Mouse (Mus musculus) cerebellum, postnatal 25 days (tissue): ENCODE results near the gene Fam174a.
A peak's percentile ranks its signal among the peaks of the same experiment; 100 is the strongest.

ENCODE experiments used
- DNase-seq, 2 experiments: peaks; one replicate each; pipeline ENCODE4 v3.0.0; 2021; ENCODE audit warnings: mixed read lengths in 2 of 2

The Fam174a gene

GRCm38 (mm10) chr1:95313393-95314228 is at the start of gene Fam174a:
TSS of gene Fam174a (plus strand) at chr1:95313623.
- peak; percentile 93 to 95 for DNase-seq

DNA sequence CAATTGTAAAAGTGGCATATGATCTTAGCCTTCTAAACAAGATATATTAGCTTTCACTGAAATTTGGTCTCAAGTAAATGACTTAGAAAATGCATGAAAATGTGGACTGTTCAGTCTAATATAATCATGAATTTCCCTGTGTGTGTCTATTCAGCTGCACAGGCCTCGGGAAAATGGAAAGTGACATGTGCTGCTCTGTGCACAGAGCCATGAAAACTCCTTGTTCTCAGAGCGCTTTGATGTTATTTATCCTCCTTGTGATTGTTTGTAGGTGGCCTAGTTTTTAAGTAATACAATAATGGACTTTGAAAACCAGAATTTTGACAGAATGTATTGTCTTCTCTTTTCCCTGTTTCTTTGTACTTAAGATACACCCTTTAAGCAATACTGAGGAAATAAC is 49.6 kb upstream of the Fam174a start:
- DNase-seq: no peak

DNA sequence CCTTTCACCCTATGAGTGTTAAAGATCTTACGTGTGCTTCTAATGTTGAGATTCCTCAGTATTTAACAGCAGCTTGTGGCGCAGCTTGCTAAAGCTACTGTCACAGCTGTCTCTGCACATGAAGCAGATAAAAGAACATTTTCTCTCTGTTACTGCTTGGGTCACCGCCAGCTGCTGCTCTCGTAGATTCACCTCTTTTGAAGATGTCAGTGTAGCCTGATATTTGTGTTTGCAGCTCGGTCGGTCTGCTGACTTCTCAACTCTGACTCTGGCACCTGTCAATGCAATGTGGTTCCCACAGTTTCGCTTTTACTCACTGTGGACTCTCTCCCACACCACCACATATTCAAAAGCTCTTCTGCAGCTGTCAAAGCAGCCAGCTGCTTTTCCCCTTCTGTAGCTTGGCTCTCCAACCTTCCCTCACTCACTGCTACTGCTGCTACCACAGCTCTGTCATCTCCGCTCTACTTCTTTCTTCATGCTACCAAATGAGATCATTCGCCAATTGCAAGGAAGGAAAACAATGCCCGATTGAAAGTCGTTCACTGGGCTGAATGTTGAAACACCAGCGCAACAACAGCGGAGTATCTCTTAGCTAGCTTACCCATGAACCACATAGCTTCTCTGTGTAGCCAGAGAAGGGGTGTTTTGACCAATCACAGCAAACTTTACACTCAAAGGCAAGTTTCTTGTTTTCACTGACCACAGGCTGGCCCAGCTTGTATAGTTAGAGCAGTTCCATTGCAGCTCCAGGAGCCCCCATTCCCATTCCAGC is 45.3 kb upstream of the Fam174a start:
- DNase-seq: no peak

GRCm38 (mm10) chr1:95273321-95273720 is 40.1 kb upstream of the Fam174a start:
- DNase-seq: no peak

GRCm38 (mm10) chr1:95308324-95308723 is 5.1 kb upstream of the Fam174a start:
- DNase-seq: no peak

DNA sequence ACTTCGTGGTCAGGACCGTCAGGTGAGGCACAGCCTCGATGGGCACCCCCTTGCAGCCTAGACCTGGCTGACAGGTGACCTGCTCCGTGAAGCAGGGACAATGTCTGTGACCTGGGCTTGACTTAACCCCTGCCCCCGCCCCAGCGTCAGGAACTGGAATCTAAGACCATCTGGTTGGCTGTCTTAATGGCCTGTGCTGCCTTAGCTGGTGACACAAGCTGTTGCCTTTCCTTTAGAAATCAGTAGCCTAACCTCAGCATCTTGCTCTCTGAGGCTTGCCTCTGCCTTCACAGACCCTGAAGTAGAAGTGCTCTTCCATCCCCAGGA is 769 bp downstream of the Fam174a start:
- no peak for DNase-seq

DNA sequence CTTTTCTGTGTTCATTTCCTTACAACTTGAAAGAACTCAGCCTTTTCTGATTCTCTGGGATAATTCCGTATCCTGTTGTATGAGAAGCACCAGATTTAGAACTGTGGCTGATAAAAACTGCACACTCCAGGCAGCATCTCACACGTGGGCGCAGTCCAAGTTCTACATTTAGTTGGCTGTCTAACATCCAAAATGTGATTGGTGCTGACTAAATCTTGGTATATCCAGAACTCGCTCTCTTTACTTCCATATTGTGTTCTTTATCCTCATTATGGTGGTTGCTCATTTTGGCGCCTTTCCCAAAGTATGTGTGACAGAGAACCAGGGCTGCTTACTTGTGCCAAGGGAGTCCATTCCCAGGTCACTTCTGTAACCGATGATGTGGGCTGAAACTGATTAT is 2.6 kb downstream of the Fam174a start:
- peak; percentile 22 to 42 for DNase-seq

DNA sequence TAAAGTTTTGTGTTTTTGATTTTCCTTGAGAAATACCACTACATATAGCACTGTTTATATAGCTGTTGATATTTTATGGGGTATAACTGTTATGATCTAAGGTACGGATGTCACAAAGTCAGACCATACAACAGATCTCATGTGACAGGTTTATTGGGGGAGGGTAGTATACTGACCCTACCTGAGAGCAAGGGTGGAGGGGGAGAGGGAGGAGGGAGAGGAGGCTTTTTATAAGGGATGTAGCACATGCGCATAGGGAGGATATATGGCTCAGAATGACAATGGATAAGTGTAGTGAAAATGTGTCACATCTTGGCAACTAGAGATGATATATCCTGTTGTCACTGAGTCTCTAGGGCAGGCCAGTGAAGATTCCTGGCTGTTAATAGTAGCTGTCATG is 8.8 kb downstream of the Fam174a start:
- no peak for DNase-seq

GRCm38 (mm10) chr1:95323004-95323403 is 9.6 kb downstream of the Fam174a start:
- DNase-seq: no peak

DNA sequence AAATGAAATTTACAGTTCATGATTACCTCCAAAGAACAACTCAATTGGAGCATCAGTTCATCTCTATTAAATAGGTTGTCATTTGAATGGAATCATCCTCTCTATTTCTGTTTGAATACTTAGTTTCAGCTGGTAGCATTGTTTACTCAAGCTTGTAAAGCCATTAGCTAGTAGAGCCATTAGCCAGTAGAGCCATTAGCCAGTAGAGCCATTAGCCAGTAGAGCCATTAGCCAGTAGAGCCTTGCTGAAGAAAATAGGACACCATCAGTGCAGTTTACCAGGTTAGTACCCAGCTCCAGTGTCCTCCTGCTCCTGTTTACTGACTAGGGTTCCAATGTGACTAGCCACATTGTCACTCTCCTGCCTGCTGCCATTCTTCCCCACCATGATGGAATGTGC is 13.4 kb downstream of the Fam174a start:
- DNase-seq: no peak

- DNase-seq: no peak
These were observed 26.2 kb downstream of the Fam174a start for GRCm38 (mm10) chr1:95339618-95340017.

DNA sequence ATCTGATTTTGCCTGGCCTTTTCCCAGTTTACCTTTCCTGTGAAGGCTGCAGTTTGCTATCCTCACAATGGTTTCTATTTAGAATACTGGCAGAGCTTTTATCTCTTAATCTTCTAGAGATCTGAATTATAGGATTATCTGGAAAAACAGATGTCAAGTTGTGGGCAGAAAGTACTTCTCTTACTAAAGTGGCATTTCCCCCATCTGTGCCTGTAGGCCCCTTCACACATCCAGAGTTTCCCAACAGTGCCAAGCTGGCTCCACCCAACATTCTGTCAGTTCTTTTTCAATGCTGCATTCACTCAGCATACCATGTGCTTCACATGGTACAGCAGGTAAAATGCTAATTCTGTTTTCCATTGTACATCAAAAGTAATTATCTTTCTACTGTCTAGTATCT is 28.8 kb downstream of the Fam174a start:
- DNase-seq: no peak

DNA sequence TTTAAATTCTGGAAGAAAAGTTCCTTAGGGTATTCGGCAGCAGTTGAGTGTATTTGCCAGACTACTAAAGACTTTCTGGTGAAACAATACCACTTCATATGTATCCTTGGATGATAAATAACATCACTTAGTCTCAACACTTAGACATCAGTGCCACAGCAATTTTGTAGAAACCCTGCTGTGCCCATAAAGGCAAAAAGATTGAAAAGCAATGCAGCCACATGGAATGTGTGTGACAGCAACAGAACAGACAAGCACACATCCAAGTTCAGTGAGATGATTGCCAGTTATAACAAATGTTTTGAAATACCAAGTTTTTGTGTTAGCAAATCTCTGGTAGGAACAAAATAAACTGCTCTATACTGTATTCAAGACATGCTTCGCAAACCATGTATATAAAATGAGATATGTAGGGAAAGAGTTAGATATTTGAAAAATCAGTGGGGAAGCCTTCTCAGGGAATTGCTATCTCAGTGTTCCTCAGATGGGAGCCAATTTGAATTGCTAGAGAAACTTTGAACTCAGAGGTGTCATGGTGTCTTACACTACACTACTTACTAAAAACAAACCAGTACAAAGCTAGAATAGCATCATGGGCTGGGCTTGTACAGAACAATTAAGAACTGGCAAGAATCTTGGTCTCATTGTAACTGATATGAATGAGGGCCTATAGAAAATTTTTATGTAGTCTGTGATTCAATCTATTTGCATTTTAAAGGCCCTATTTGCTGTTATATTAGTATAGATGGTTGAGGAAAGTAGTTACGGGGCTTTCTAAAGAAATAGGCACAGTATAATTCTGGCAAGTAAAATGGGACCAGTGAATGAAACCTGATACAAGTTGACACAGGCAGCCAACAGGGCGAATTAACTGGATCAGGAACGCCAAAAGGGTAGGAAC is 30.4 kb downstream of the Fam174a start:
- DNase-seq: no peak

DNA sequence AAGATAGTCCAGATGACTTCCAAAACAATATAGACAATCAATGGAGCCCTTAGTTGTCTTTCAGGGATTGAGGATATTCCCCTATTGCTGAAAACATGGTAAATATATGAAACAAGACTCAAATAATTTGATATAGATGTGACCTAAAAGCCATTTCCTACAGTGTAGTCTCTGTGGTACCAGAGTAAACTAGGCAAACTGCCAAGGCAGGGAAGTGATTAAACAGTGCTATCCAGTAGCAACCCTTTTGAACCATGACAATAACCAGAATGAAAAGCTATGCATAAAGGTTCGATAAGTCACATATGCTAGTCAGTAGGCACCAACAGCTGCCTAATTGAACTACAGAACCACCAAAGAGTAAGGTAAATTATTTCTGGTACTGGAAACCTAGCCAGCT is 40.7 kb downstream of the Fam174a start:
- no peak for DNase-seq

DNA sequence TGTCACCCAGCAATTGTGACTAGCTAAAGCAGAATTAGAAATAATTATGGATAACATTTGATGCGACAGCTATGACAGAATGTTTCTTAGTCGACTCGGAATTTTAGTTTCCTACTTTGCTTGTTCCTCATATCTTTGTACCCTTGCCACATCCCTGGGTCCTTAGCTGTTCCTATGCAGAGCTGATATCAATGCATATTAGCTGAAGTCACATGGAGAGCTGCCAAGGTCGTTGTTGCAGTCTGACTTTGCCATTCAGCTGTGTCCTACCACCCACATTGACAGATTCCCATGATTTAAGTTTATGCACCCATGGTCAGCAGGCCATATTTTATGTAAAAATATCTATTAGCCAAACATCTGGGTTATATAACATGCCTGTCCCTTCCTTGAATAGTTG is 43.5 kb downstream of the Fam174a start:
- no peak for DNase-seq

GRCm38 (mm10) chr1:95363692-95364091 is 50.3 kb downstream of the Fam174a start:
- DNase-seq: no peak

- no peak for DNase-seq
These were observed 53.4 kb downstream of the Fam174a start for GRCm38 (mm10) chr1:95366616-95367373.

GRCm38 (mm10) chr1:95367748-95368147 is 54.3 kb downstream of the Fam174a start:
- no peak for DNase-seq

- DNase-seq: no peak
These were observed 62.0 kb downstream of the Fam174a start for GRCm38 (mm10) chr1:95375443-95375842.

GRCm38 (mm10) chr1:95381028-95381427 is 67.6 kb downstream of the Fam174a start:
- DNase-seq: no peak
